Mouse (Mus musculus) cerebellum, postnatal 14 days (tissue): ENCODE measurements at regions not wholly inside any gene's neighbourhood (a gene's known extent, or its start where the extent isn't known, plus 50 kb on each side); places are given as distances from the start of the nearest gene placed in this dataset.
A peak's percentile ranks its signal among the peaks of the same experiment; 100 is the strongest.

Experiments
- DNase-seq, 2 experiments: peaks; one replicate each; pipeline ENCODE4 v3.0.0; 2021; ENCODE audit warnings: mixed read lengths in 2 of 2

GRCm38 (mm10) chr9:33822574-33823394, 662.9 kb upstream of the Kirrel3 start:
- no peak for DNase-seq

GRCm38 (mm10) chr9:33826116-33826515, 659.6 kb upstream of the Kirrel3 start:
- DNase-seq: no peak

- DNase-seq: no peak
Observed at GRCm38 (mm10) chr9:33827409-33827808, 658.3 kb upstream of the Kirrel3 start.

GRCm38 (mm10) chr9:33837666-33838380, 647.9 kb upstream of the Kirrel3 start:
- no peak for DNase-seq

GRCm38 (mm10) chr9:33849623-33850022, 636.1 kb upstream of the Kirrel3 start:
- no peak for DNase-seq

- no peak for DNase-seq
Observed at GRCm38 (mm10) chr9:33850024-33850423, 635.7 kb upstream of the Kirrel3 start.

- no peak for DNase-seq
Observed at GRCm38 (mm10) chr9:33850993-33851392, 634.7 kb upstream of the Kirrel3 start.

GRCm38 (mm10) chr9:33856169-33856568, 629.5 kb upstream of the Kirrel3 start:
- peak; percentile 32 to 56 for DNase-seq

GRCm38 (mm10) chr9:33858511-33858910, 627.2 kb upstream of the Kirrel3 start:
- DNase-seq: no peak

- no peak for DNase-seq
Observed at GRCm38 (mm10) chr9:33868666-33869065, 617.0 kb upstream of the Kirrel3 start.

GRCm38 (mm10) chr9:33887279-33887678, 598.4 kb upstream of the Kirrel3 start:
- DNase-seq: no peak

- DNase-seq: no peak
Observed at GRCm38 (mm10) chr9:33892001-33892400, 593.7 kb upstream of the Kirrel3 start.

GRCm38 (mm10) chr9:33901313-33902076, 584.2 kb upstream of the Kirrel3 start:
- peak; percentile 12 to 49 for DNase-seq

- no peak for DNase-seq
Observed at GRCm38 (mm10) chr9:33903991-33904570, 581.6 kb upstream of the Kirrel3 start.

GRCm38 (mm10) chr9:33914919-33915318, 570.8 kb upstream of the Kirrel3 start:
- DNase-seq: no peak

- DNase-seq: no peak
Observed at GRCm38 (mm10) chr9:33915349-33916056, 570.2 kb upstream of the Kirrel3 start.

GRCm38 (mm10) chr9:33930286-33930685, 555.4 kb upstream of the Kirrel3 start:
- no peak for DNase-seq

- DNase-seq: no peak
Observed at GRCm38 (mm10) chr9:33934071-33934470, 551.6 kb upstream of the Kirrel3 start.

GRCm38 (mm10) chr9:33954319-33954718, 531.4 kb upstream of the Kirrel3 start:
- DNase-seq: no peak
